Mouse (Mus musculus) lung, adult 2 months (tissue): Measurements from ENCODE around the gene Ffar2.
A peak's percentile ranks its signal among the peaks of the same experiment; 100 is the strongest.

ENCODE experiments used
- CTCF ChIP-seq: fragments of 200-500 bp; IDR thresholded peaks from 2 replicates; pipeline ENCODE4 v1.5.1; 2011; ENCODE audit warnings: mild to moderate bottlenecking, low read length, control low read depth; ENCODE audit not compliant: insufficient read depth
- POLR2A ChIP-seq: fragments of 200-500 bp; IDR thresholded peaks from 2 replicates; pipeline ENCODE4 v1.6.1; 2011; ENCODE audit warnings: low read depth, mild to moderate bottlenecking, control low read depth, low read length, borderline replicate concordance; ENCODE audit errors: extremely low read depth

DNA sequence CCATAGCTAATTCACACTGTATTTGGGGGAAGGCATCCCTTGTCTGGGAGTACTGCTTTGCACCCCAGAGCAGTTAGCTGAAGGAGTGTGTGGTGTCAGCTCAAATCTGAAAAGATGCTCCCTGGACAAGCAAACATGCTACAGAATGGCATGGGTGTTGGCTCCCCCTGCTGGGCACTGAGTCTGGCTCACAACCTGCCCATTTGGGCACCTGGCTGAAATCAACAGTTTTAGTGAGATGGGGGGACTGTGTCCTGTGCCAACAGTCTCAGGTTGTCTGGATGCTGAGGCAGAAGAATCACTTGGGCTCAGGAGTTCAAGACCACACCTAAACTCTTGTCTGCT lies 35.7 kb upstream of the Ffar2 start:
- TF ChIP-seq CTCF = peak; percentile 73
- TF ChIP-seq POLR2A = no peak
